ENCODE assay signal across 18 mouse cellular contexts in genomic region chr8:94685953-94686352, GRCm38 (mm10). TPM values are rescaled to one million over a fixed set of nuclear protein-coding genes. Genes with fewer than 3 reads are reported as not detected.
DNase-seq lines count a peak whose midpoint lies in the region; ATAC-seq and TF ChIP-seq lines count a peak whose summit lies in the region.
"Had no signal": no experiment of that assay in that cellular context is flagged by ENCODE, and none has a peak within 500 bp of the region (broad histone marks: within the 10 kb centered on the region; RNA-seq: fewer than 3 reads in every experiment).

No protein-coding gene starts in this region.

- no peaks in the 10 kb centered on the region for H3K36me3 ChIP-seq in liver, postnatal 0 days (replicated peaks; ENCODE audit: insufficient read depth, low read length)
- no peaks in the 10 kb centered on the region for H3K36me3 ChIP-seq in liver, embryonic 12.5 days
- no peaks in the 10 kb centered on the region for H3K36me3 ChIP-seq in kidney, postnatal 0 days (ENCODE audit: insufficient read depth, low read length)
- H3K36me3 ChIP-seq in stomach, postnatal 0 days (ENCODE audit: control insufficient read depth, insufficient read depth, low read length): no peaks in the 10 kb centered on the region
- no peaks in the 10 kb centered on the region for H3K36me3 ChIP-seq in midbrain, postnatal 0 days (ENCODE audit: insufficient read depth, low read length)
- H3K36me3 ChIP-seq: heart, embryonic 15.5 days; hindbrain, embryonic 12.5 days had no signal

- H3K9ac ChIP-seq in liver, postnatal 0 days (replicated peaks): no peak overlapping the region
- no peak overlapping the region for H3K9ac ChIP-seq in liver, embryonic 12.5 days
- no peak overlapping the region for H3K9ac ChIP-seq in kidney, postnatal 0 days (ENCODE audit: low read depth, low read length)
- H3K9ac ChIP-seq in stomach, postnatal 0 days (ENCODE audit: low read length): no peak overlapping the region
- H3K9ac ChIP-seq in midbrain, postnatal 0 days (replicated peaks; ENCODE audit: low read length, poor library complexity, severe bottlenecking): no peak overlapping the region
- H3K9ac ChIP-seq: forebrain, embryonic 13.5 days; heart, embryonic 15.5 days; hindbrain, embryonic 12.5 days had no signal

- H3K4me2 ChIP-seq in liver, postnatal 0 days (ENCODE audit: low read depth, low read length): no peak overlapping the region
- no peak overlapping the region for H3K4me2 ChIP-seq in liver, embryonic 12.5 days
- H3K4me2 ChIP-seq in kidney, postnatal 0 days (ENCODE audit: low read length): no peak overlapping the region
- H3K4me2 ChIP-seq in stomach, postnatal 0 days (replicated peaks; ENCODE audit: low read depth): no peak overlapping the region
- H3K4me2 ChIP-seq in midbrain, postnatal 0 days (ENCODE audit: low read depth, low read length, poor library complexity, severe bottlenecking): no peak overlapping the region
- H3K4me2 ChIP-seq: forebrain, embryonic 13.5 days; heart, embryonic 15.5 days; hindbrain, embryonic 12.5 days; midbrain, embryonic 11.5 days had no signal

- ATAC-seq in liver, postnatal 0 days: peak; percentile 85
- ATAC-seq in liver, embryonic 12.5 days: no peak
- peak; percentile 47; the same call in 1 of the 2 replicates for ATAC-seq in kidney, postnatal 0 days (replicated peaks; ENCODE audit: low FRiP score, low read depth)
- peak; percentile 78 for ATAC-seq in stomach, postnatal 0 days (ENCODE audit: low FRiP score, low TSS enrichment)
- ATAC-seq in midbrain, postnatal 0 days (ENCODE audit: low FRiP score): no peak
- ATAC-seq: forebrain, embryonic 13.5 days had no signal

- H3K4me3 ChIP-seq in liver, postnatal 0 days (ENCODE audit: low read depth, low read length): no peak overlapping the region
- no peak overlapping the region for H3K4me3 ChIP-seq in liver, embryonic 12.5 days
- no peak overlapping the region for H3K4me3 ChIP-seq in kidney, postnatal 0 days (replicated peaks; ENCODE audit: low read depth, low read length)
- no peak overlapping the region for H3K4me3 ChIP-seq in stomach, postnatal 0 days (ENCODE audit: low read depth, low read length)
- H3K4me3 ChIP-seq in midbrain, postnatal 0 days (ENCODE audit: low read depth, low read length): no peak overlapping the region
- H3K4me3 ChIP-seq: forebrain, embryonic 13.5 days; heart, embryonic 15.5 days; hindbrain, embryonic 12.5 days; myocyte had no signal

- WGBS in liver, postnatal 0 days (ENCODE audit: insufficient replicate concordance): 54% methylated on average over 9 of the region's 9 CpGs
- WGBS in liver, embryonic 12.5 days (ENCODE audit: insufficient replicate concordance): 58% methylated on average over 9 of the region's 9 CpGs
- WGBS in kidney, postnatal 0 days: 67% methylated on average over 9 of the region's 9 CpGs
- 50% methylated on average over 9 of the region's 9 CpGs for WGBS in stomach, postnatal 0 days
- WGBS in midbrain, postnatal 0 days: 74% methylated on average over 9 of the region's 9 CpGs

- H3K9me3 ChIP-seq in liver, postnatal 0 days (ENCODE audit: low read length): no peaks in the 10 kb centered on the region
- H3K9me3 ChIP-seq in liver, embryonic 12.5 days (replicated peaks): no peaks in the 10 kb centered on the region
- H3K9me3 ChIP-seq in kidney, postnatal 0 days (replicated peaks; ENCODE audit: low read length): no peaks in the 10 kb centered on the region
- no peaks in the 10 kb centered on the region for H3K9me3 ChIP-seq in stomach, postnatal 0 days (ENCODE audit: control insufficient read depth, low read length)
- no peaks in the 10 kb centered on the region for H3K9me3 ChIP-seq in midbrain, postnatal 0 days (ENCODE audit: low read length)
- H3K9me3 ChIP-seq: forebrain, embryonic 13.5 days; heart, embryonic 15.5 days; hindbrain, embryonic 12.5 days had no signal

- TF ChIP-seq EP300 in liver, postnatal 0 days (IDR thresholded peaks at IDR 0.05; ENCODE audit: low read depth): no peak
- no peak for TF ChIP-seq EP300 in stomach, postnatal 0 days (optimal IDR thresholded peaks at IDR 0.05)

- TF ChIP-seq CTCF in liver, postnatal 0 days (IDR thresholded peaks at IDR 0.05; ENCODE audit: low read depth): no peak
- no peak for TF ChIP-seq CTCF in kidney, postnatal 0 days (IDR thresholded peaks at IDR 0.05; ENCODE audit: low read depth)
- TF ChIP-seq CTCF in stomach, postnatal 0 days (IDR thresholded peaks at IDR 0.05; ENCODE audit: low read depth): no peak
- TF ChIP-seq CTCF in midbrain, postnatal 0 days (IDR thresholded peaks at IDR 0.05): no peak

- H3K27ac ChIP-seq in liver, postnatal 0 days (ENCODE audit: low read depth): no peak overlapping the region
- H3K27ac ChIP-seq in liver, embryonic 12.5 days: no peak overlapping the region
- H3K27ac ChIP-seq in kidney, postnatal 0 days: no peak overlapping the region
- H3K27ac ChIP-seq in stomach, postnatal 0 days (replicated peaks): peak overlapping the region; percentile 83
- H3K27ac ChIP-seq in midbrain, postnatal 0 days (ENCODE audit: low read depth, low read length): no peak overlapping the region
- H3K27ac ChIP-seq: forebrain, embryonic 13.5 days; heart, embryonic 15.5 days; hindbrain, embryonic 12.5 days had no signal

- H3K27me3 ChIP-seq in liver, postnatal 0 days (ENCODE audit: insufficient read depth, low read length): no peaks in the 10 kb centered on the region
- peaks cover 21% of the 10 kb centered on the region; the same call in 1 of the 2 replicates for H3K27me3 ChIP-seq in liver, embryonic 12.5 days (replicated peaks)
- H3K27me3 ChIP-seq in kidney, postnatal 0 days (ENCODE audit: insufficient read depth, low read length): no peaks in the 10 kb centered on the region
- no peaks in the 10 kb centered on the region for H3K27me3 ChIP-seq in stomach, postnatal 0 days (ENCODE audit: control insufficient read depth, insufficient read depth, low read length)
- no peaks in the 10 kb centered on the region for H3K27me3 ChIP-seq in midbrain, postnatal 0 days (ENCODE audit: insufficient read depth, low read length)
- H3K27me3 ChIP-seq: forebrain, embryonic 13.5 days; heart, embryonic 15.5 days; hindbrain, embryonic 12.5 days had no signal

- intact Hi-C loops in gastrocnemius, postnatal 14 days (cut with DNase I; ENCODE audit: low total_unique reads): loop anchor here (10.0 kb wide), 1 partner anchor 161 kb away; no protein-coding TSS in a partner anchor

- peaks cover 3% of the 10 kb centered on the region; the same call in 1 of the 2 replicates for H3K4me1 ChIP-seq in liver, postnatal 0 days (ENCODE audit: insufficient read depth)
- no peaks in the 10 kb centered on the region for H3K4me1 ChIP-seq in liver, embryonic 12.5 days
- no peaks in the 10 kb centered on the region for H3K4me1 ChIP-seq in kidney, postnatal 0 days (replicated peaks; ENCODE audit: insufficient read depth, low read length)
- 0 out of 2 replicates have a peak, but pooled peaks cover 5% of the 10 kb centered on the region for H3K4me1 ChIP-seq in stomach, postnatal 0 days (replicated peaks; ENCODE audit: control insufficient read depth, insufficient read depth)
- no peaks in the 10 kb centered on the region for H3K4me1 ChIP-seq in midbrain, postnatal 0 days (ENCODE audit: insufficient read depth, low read length)
- H3K4me1 ChIP-seq: forebrain, embryonic 13.5 days; heart, embryonic 15.5 days; hindbrain, embryonic 12.5 days had no signal

- DNase-seq in gastrocnemius, adult 18-20 months (ENCODE audit: low spot score): peak; percentile 55
- no peak for DNase-seq in gastrocnemius, postnatal 14 days
- DNase-seq in liver, postnatal 0 days: peak; percentile 50
- DNase-seq in kidney, postnatal 0 days (ENCODE audit: low spot score): no peak
- peak; percentile 85 for DNase-seq in stomach, postnatal 0 days (ENCODE audit: low spot score)
- no peak for DNase-seq in cerebellum, postnatal 10 days
- no peak for DNase-seq in midbrain, postnatal 0 days (ENCODE audit: low spot score)
- DNase-seq: cerebellum, adult 11 months; liver; thymus, postnatal 25 days had no signal

RNA-seq across cellular contexts. Expression of gene Pllp, which starts 10.1 kb away (rescaled TPM):
- total RNA-seq in gastrocnemius, adult 18-20 months (2021): 1 to 10 TPM; 1.3 to 2.0 TPM
- total RNA-seq in gastrocnemius, postnatal 14 days (2021): 10 to 100 TPM in 1 of 2 experiments, 1 to 10 TPM in 1; 2.7 to 13.1 TPM
- polyA plus RNA-seq in liver, postnatal 0 days (2015; fragmentation: Nextera tagmentation; extraction: Ambion mirVana): 2.5 and 3.1 TPM in 2 replicates
- 1.4 TPM in 2 replicates for polyA plus RNA-seq in liver, embryonic 12.5 days (2016; fragmentation: Nextera tagmentation; extraction: Ambion mirVana)
- polyA plus RNA-seq in kidney, postnatal 0 days (2015; fragmentation: Nextera tagmentation; extraction: Ambion mirVana): 16.6 and 17.5 TPM in 2 replicates
- polyA plus RNA-seq in stomach, postnatal 0 days (2015; fragmentation: Nextera tagmentation; extraction: Ambion mirVana): 164 and 188 TPM in 2 replicates
- total RNA-seq in midbrain, postnatal 0 days (2014; rRNA removed): 8.4 and 9.8 TPM in 2 replicates
- polyA plus RNA-seq in midbrain, postnatal 0 days (2015; fragmentation: Nextera tagmentation; extraction: Ambion mirVana): 8.6 and 10.5 TPM in 2 replicates

RNA-seq across cellular contexts. Expression of gene Arl2bp, which starts 19.6 kb away (rescaled TPM):
- total RNA-seq in gastrocnemius, adult 18-20 months (2021): 10 to 100 TPM; 50.4 to 54.9 TPM
- total RNA-seq in gastrocnemius, postnatal 14 days (2021): 10 to 100 TPM; 63.2 to 64.6 TPM
- polyA plus RNA-seq in liver, postnatal 0 days (2015; fragmentation: Nextera tagmentation; extraction: Ambion mirVana): 20.8 and 21.3 TPM in 2 replicates
- 42.3 and 44.9 TPM in 2 replicates for polyA plus RNA-seq in liver, embryonic 12.5 days (2016; fragmentation: Nextera tagmentation; extraction: Ambion mirVana)
- 127 TPM in 2 replicates for polyA plus RNA-seq in kidney, postnatal 0 days (2015; fragmentation: Nextera tagmentation; extraction: Ambion mirVana)
- 91.2 and 94.2 TPM in 2 replicates for polyA plus RNA-seq in stomach, postnatal 0 days (2015; fragmentation: Nextera tagmentation; extraction: Ambion mirVana)
- 146 and 246 TPM in 2 replicates for total RNA-seq in midbrain, postnatal 0 days (2014; rRNA removed)
- 180 and 187 TPM in 2 replicates for polyA plus RNA-seq in midbrain, postnatal 0 days (2015; fragmentation: Nextera tagmentation; extraction: Ambion mirVana)

RNA-seq across cellular contexts. Expression of gene Ccl22, which starts 59.4 kb away (rescaled TPM):
- not detected for total RNA-seq in gastrocnemius, adult 18-20 months (2021)
- total RNA-seq in gastrocnemius, postnatal 14 days (2021): not detected
- 0.07 and 0.28 TPM in 2 replicates for polyA plus RNA-seq in liver, postnatal 0 days (2015; fragmentation: Nextera tagmentation; extraction: Ambion mirVana)
- 0.07 and 0.23 TPM in 2 replicates for polyA plus RNA-seq in liver, embryonic 12.5 days (2016; fragmentation: Nextera tagmentation; extraction: Ambion mirVana)
- not detected in 2 replicates for polyA plus RNA-seq in kidney, postnatal 0 days (2015; fragmentation: Nextera tagmentation; extraction: Ambion mirVana)
- polyA plus RNA-seq in stomach, postnatal 0 days (2015; fragmentation: Nextera tagmentation; extraction: Ambion mirVana): 0.06 TPM in 1 of 2 replicates, not detected in the other
- total RNA-seq in midbrain, postnatal 0 days (2014; rRNA removed): not detected in 2 replicates
- not detected in 2 replicates for polyA plus RNA-seq in midbrain, postnatal 0 days (2015; fragmentation: Nextera tagmentation; extraction: Ambion mirVana)
- total RNA-seq: adrenal gland, postnatal 36 days; left cerebral cortex, postnatal 14 days had no signal
- polyA plus RNA-seq: forebrain, embryonic 13.5 days; heart, embryonic 15.5 days; hindbrain, embryonic 12.5 days; midbrain, embryonic 11.5 days; myocyte had no signal

Comparison
In these comparisons a context has a peak if more than half of its experiments do, and no peak if none do; other contexts are left out.
1. DNase-seq: peak in gastrocnemius, adult 18-20 months (single experiment), liver, postnatal 0 days (single experiment) and stomach, postnatal 0 days (single experiment); none in gastrocnemius, postnatal 14 days (single experiment), kidney, postnatal 0 days (single experiment), cerebellum, postnatal 10 days (0 of 2) and midbrain, postnatal 0 days (single experiment).
2. ATAC-seq: peak in liver, postnatal 0 days (single experiment), kidney, postnatal 0 days (single experiment) and stomach, postnatal 0 days (single experiment); none in liver, embryonic 12.5 days (single experiment) and midbrain, postnatal 0 days (single experiment).